ENCODE assay signal across 14 mouse cellular contexts in genomic region chr2:151968451-151968850, GRCm38 (mm10). TPM values are rescaled to one million over a fixed set of nuclear protein-coding genes. Genes with fewer than 3 reads are reported as not detected.
DNase-seq lines count a peak whose midpoint lies in the region; ATAC-seq lines count a peak whose summit lies in the region.
"Had no signal": no experiment of that assay in that cellular context is flagged by ENCODE, and none has a peak within 500 bp of the region (broad histone marks: within the 10 kb centered on the region; RNA-seq: fewer than 3 reads in every experiment).

No protein-coding gene starts in this region.

- peak overlapping the region; percentile 73 for H3K9ac ChIP-seq in forebrain, embryonic 12.5 days
- no peak overlapping the region for H3K9ac ChIP-seq in hindbrain, embryonic 14.5 days
- H3K9ac ChIP-seq in midbrain, embryonic 16.5 days (ENCODE audit: low read depth, low read length), result 0 out of 2 replicates have a peak overlapping the region, but pooled peaks have one; percentile 7
- H3K9ac ChIP-seq: heart, embryonic 12.5 days; liver, embryonic 14.5 days had no signal

- H3K36me3 ChIP-seq in forebrain, embryonic 12.5 days (replicated peaks), result peaks cover 20% of the 10 kb centered on the region
- no peaks in the 10 kb centered on the region for H3K36me3 ChIP-seq in hindbrain, embryonic 14.5 days (replicated peaks; ENCODE audit: control insufficient read depth, insufficient read depth)
- H3K36me3 ChIP-seq in midbrain, embryonic 16.5 days (ENCODE audit: control insufficient read depth, insufficient read depth, low read length), result no peaks in the 10 kb centered on the region

- peak overlapping the region; percentile 47 for H3K4me3 ChIP-seq in forebrain, embryonic 12.5 days (replicated peaks)
- H3K4me3 ChIP-seq in hindbrain, embryonic 14.5 days (replicated peaks; ENCODE audit: low read length), result 0 out of 2 replicates have a peak overlapping the region, but pooled peaks have one; percentile 4
- no peak overlapping the region for H3K4me3 ChIP-seq in midbrain, embryonic 16.5 days (ENCODE audit: low read depth, low read length)
- H3K4me3 ChIP-seq: heart, embryonic 12.5 days; left cerebral cortex, adult 2 months had no signal

- H3K4me2 ChIP-seq in forebrain, embryonic 12.5 days, result peak overlapping the region; percentile 75
- peak overlapping the region; percentile 71 for H3K4me2 ChIP-seq in hindbrain, embryonic 14.5 days (replicated peaks)
- peak overlapping the region; percentile 79 for H3K4me2 ChIP-seq in midbrain, embryonic 16.5 days (ENCODE audit: low read length)
- H3K4me2 ChIP-seq: heart, embryonic 12.5 days had no signal

- no peaks in the 10 kb centered on the region for H3K9me3 ChIP-seq in forebrain, embryonic 12.5 days
- H3K9me3 ChIP-seq in hindbrain, embryonic 14.5 days (ENCODE audit: control insufficient read depth, low read length), result no peaks in the 10 kb centered on the region
- no peaks in the 10 kb centered on the region for H3K9me3 ChIP-seq in midbrain, embryonic 16.5 days (replicated peaks; ENCODE audit: control insufficient read depth, low read length, poor library complexity, severe bottlenecking)
- H3K9me3 ChIP-seq: heart, embryonic 12.5 days had no signal

- peaks cover 92% of the 10 kb centered on the region for H3K4me1 ChIP-seq in forebrain, embryonic 12.5 days
- peaks cover 53% of the 10 kb centered on the region for H3K4me1 ChIP-seq in hindbrain, embryonic 14.5 days (replicated peaks; ENCODE audit: control insufficient read depth, insufficient read depth, low read length)
- peaks cover 57% of the 10 kb centered on the region for H3K4me1 ChIP-seq in midbrain, embryonic 16.5 days (ENCODE audit: control insufficient read depth, insufficient read depth, low read length)

- peak; percentile 39 for DNase-seq in kidney, adult 18-20 months
- DNase-seq in kidney, adult 11 months, result no peak
- DNase-seq in hindbrain, embryonic 14.5 days (ENCODE audit: low spot score), result no peak
- DNase-seq in gastrocnemius, postnatal 4 days (ENCODE audit: low spot score in 2 of 2), result no peak
- no peak for DNase-seq in left cerebral cortex, adult 8-10 months (ENCODE audit: low spot score in 2 of 2)
- DNase-seq: cerebellum, adult 9-10 months; thymus, adult 2 months had no signal

- H3K27ac ChIP-seq in forebrain, embryonic 12.5 days, result peak overlapping the region; percentile 93
- no peak overlapping the region for H3K27ac ChIP-seq in hindbrain, embryonic 14.5 days
- 0 out of 2 replicates have a peak overlapping the region, but pooled peaks have one; percentile 9 for H3K27ac ChIP-seq in midbrain, embryonic 16.5 days (ENCODE audit: low read length)
- H3K27ac ChIP-seq: left cerebral cortex, adult 2 months; liver, embryonic 14.5 days had no signal

- WGBS in forebrain, embryonic 12.5 days, result 75% methylated on average over 8 of the region's 8 CpGs
- WGBS in hindbrain, embryonic 14.5 days, result 65% methylated on average over 8 of the region's 8 CpGs
- 62% methylated on average over 8 of the region's 8 CpGs for WGBS in midbrain, embryonic 16.5 days

- H3K27me3 ChIP-seq in forebrain, embryonic 12.5 days, result 0 out of 2 replicates have a peak, but pooled peaks cover 3% of the 10 kb centered on the region
- H3K27me3 ChIP-seq in hindbrain, embryonic 14.5 days (ENCODE audit: control insufficient read depth, insufficient read depth, low read length), result no peaks in the 10 kb centered on the region
- no peaks in the 10 kb centered on the region for H3K27me3 ChIP-seq in midbrain, embryonic 16.5 days (ENCODE audit: control insufficient read depth, insufficient read depth, low read depth, low read length)

- no peak for ATAC-seq in forebrain, embryonic 12.5 days (ENCODE audit: low FRiP score)
- ATAC-seq in hindbrain, embryonic 14.5 days (ENCODE audit: low FRiP score), result no peak
- ATAC-seq in midbrain, embryonic 16.5 days, result no peak
- ATAC-seq: intestine, postnatal 0 days had no signal

RNA-seq across cellular contexts. Expression of gene Fam110a, which starts 11.6 kb away (rescaled TPM):
- 90.2 and 96.2 TPM in 2 replicates for polyA plus RNA-seq in forebrain, embryonic 12.5 days (2016; fragmentation: Nextera tagmentation; extraction: Ambion mirVana)
- 39.8 and 42.7 TPM in 2 replicates for polyA plus RNA-seq in hindbrain, embryonic 14.5 days (2014; fragmentation: Nextera tagmentation; extraction: Ambion mirVana)
- polyA plus RNA-seq in midbrain, embryonic 16.5 days (2015; fragmentation: Nextera tagmentation; extraction: Ambion mirVana), result 57.5 and 59.1 TPM in 2 replicates
- 10 to 100 TPM; 11.1 to 14.3 TPM for total RNA-seq in gastrocnemius, postnatal 4 days (2021)
- total RNA-seq in left cerebral cortex, adult 8-10 months (2022), result 1 to 10 TPM; 6.7 to 7.6 (median 7.0) TPM

RNA-seq across cellular contexts. Expression of gene Slc52a3, which starts 27.9 kb away (rescaled TPM):
- 0.54 and 0.78 TPM in 2 replicates for polyA plus RNA-seq in forebrain, embryonic 12.5 days (2016; fragmentation: Nextera tagmentation; extraction: Ambion mirVana)
- polyA plus RNA-seq in hindbrain, embryonic 14.5 days (2014; fragmentation: Nextera tagmentation; extraction: Ambion mirVana), result 0.73 and 1.4 TPM in 2 replicates
- polyA plus RNA-seq in midbrain, embryonic 16.5 days (2015; fragmentation: Nextera tagmentation; extraction: Ambion mirVana), result 1.0 and 1.4 TPM in 2 replicates
- 1 to 10 TPM; 1.3 to 1.6 TPM for total RNA-seq in gastrocnemius, postnatal 4 days (2021)
- total RNA-seq in left cerebral cortex, adult 8-10 months (2022), result 1 to 10 TPM; 1.8 to 3.0 (median 2.2) TPM

RNA-seq across cellular contexts. Expression of gene Angpt4, which starts 57.4 kb away (rescaled TPM):
- 0.10 TPM in 1 of 2 replicates, not detected in the other for polyA plus RNA-seq in forebrain, embryonic 12.5 days (2016; fragmentation: Nextera tagmentation; extraction: Ambion mirVana)
- 0.08 and 0.31 TPM in 2 replicates for polyA plus RNA-seq in hindbrain, embryonic 14.5 days (2014; fragmentation: Nextera tagmentation; extraction: Ambion mirVana)
- 0.14 and 0.30 TPM in 2 replicates for polyA plus RNA-seq in midbrain, embryonic 16.5 days (2015; fragmentation: Nextera tagmentation; extraction: Ambion mirVana)
- total RNA-seq in gastrocnemius, postnatal 4 days (2021), result under 1 TPM; 0.18 to 0.37 TPM
- under 1 TPM in 1 of 4 experiments, not detected in 3; 0.14 TPM for total RNA-seq in left cerebral cortex, adult 8-10 months (2022)
- total RNA-seq: left cerebral cortex, adult 2 months; megakaryocyte-erythroid progenitor cell, adult 5-6 weeks had no signal
